Mouse (Mus musculus): ENCODE measurements around the gene Agl.

DNA sequence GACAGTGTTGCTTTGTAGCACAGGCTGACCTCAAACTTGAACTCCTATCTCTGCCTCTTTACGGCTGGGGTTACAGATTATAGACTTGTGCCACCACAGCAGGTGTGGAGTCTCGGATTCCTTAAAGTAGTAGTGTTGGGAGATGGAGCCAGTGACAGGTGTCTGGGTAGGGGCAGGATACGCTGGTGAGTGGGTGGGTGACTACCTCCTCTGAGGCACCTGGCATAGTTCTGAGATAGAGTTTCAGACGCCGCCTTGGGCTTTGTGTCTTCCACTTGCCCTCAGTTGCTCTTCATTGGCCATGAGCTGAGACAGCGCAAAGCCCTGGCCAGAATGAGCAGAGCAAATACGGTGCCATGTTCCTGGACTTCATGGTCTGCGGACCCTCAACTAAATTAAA is 22.1 kb downstream of the Agl start:
- TF ChIP-seq CTCF (IDR thresholded peaks at IDR 0.05; ENCODE audit: low read depth) (no peak), EP300 (optimal IDR thresholded peaks at IDR 0.05) (no peak)

All from stomach, postnatal 0 days (tissue).